8 mouse cellular contexts compared by ENCODE assay signal in the genomic region with DNA sequence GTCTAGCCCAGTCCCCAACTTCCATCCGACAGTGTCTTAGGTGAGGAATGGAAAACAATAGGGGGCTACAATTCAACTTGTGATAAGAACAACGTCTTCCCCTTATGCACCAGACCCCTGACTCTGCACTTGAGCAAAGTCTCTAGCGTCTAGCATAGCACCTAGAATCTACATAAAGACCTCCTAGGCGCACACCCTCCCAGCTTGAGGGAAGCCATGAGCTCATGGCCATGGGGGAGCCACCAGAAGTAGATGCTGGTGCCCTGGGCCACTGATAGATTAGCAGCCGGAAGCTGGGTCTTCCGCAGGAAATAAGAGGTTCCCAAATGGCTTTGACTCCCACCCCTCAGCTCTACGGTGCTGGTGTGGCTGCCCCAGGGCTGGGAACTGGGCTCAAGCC. TPM values are rescaled to one million over a fixed set of nuclear protein-coding genes. Genes with fewer than 3 reads are reported as not detected.
A peak's percentile ranks its signal among the peaks of the same experiment; 100 is the strongest.
DNase-seq lines count a peak whose midpoint lies in the region; ATAC-seq and TF ChIP-seq lines count a peak whose summit lies in the region.

No protein-coding gene starts in this region.

- peaks cover 12% of the 10 kb centered on the region for H3K36me3 ChIP-seq in limb, embryonic 15.5 days
- H3K36me3 ChIP-seq in stomach, embryonic 14.5 days (ENCODE audit: control insufficient read depth, insufficient read depth, low read length), result no peaks in the 10 kb centered on the region

- H3K4me3 ChIP-seq in cerebellum, adult 2 months (replicated peaks; ENCODE audit: insufficient read depth, low read depth, low read length), result peak overlapping the region; percentile 86
- peak overlapping the region; percentile 97 for H3K4me3 ChIP-seq in limb, embryonic 15.5 days
- H3K4me3 ChIP-seq in stomach, embryonic 14.5 days (ENCODE audit: low read depth, low read length), result peak overlapping the region; percentile 89

- no peak for TF ChIP-seq POLR2A in cerebellum, adult 2 months (IDR thresholded peaks at IDR 0.05; ENCODE audit: borderline replicate concordance, insufficient read depth, low read length)

- H3K4me2 ChIP-seq in limb, embryonic 15.5 days, result peak overlapping the region; percentile 72
- H3K4me2 ChIP-seq in stomach, embryonic 14.5 days (replicated peaks; ENCODE audit: low read depth, low read length), result peak overlapping the region; percentile 83

- H3K4me1 ChIP-seq in cerebellum, adult 2 months (ENCODE audit: control insufficient read depth, insufficient read depth, low read length), result peaks cover 19% of the 10 kb centered on the region
- H3K4me1 ChIP-seq in limb, embryonic 15.5 days, result peaks cover 45% of the 10 kb centered on the region
- H3K4me1 ChIP-seq in stomach, embryonic 14.5 days (ENCODE audit: control insufficient read depth, insufficient read depth, low read length), result peaks cover 13% of the 10 kb centered on the region; the same call in 1 of the 2 replicates

- H3K27ac ChIP-seq in cerebellum, adult 2 months (ENCODE audit: insufficient read depth, low read length), result no peak overlapping the region; the same call in 1 of the 2 replicates
- no peak overlapping the region for H3K27ac ChIP-seq in limb, embryonic 15.5 days
- no peak overlapping the region for H3K27ac ChIP-seq in stomach, embryonic 14.5 days (ENCODE audit: low read length)

- no peak for DNase-seq in cerebellum, adult 2 months
- DNase-seq in cerebellum, adult 18-20 months, result no peak
- DNase-seq in thymus, postnatal 25 days, result peak; percentile 24
- no peak for DNase-seq in thymus, adult 18-20 months
- no peak for DNase-seq in frontal cortex, postnatal 25 days (ENCODE audit: low spot score in 2 of 2)
- DNase-seq in c-Kit-positive CD71-positive TER-119-positive erythroid progenitor cells, embryonic 14.5 days (ENCODE audit: low spot score), result no peak

- 29% methylated on average over 7 of the region's 7 CpGs for WGBS in cerebellum, adult 2 months
- 32% methylated on average over 7 of the region's 7 CpGs for WGBS in limb, embryonic 15.5 days
- 28% methylated on average over 7 of the region's 7 CpGs for WGBS in stomach, embryonic 14.5 days

- TF ChIP-seq CTCF in cerebellum, adult 2 months (IDR thresholded peaks at IDR 0.05; ENCODE audit: borderline replicate concordance, insufficient read depth, low read depth, low read length), result no peak

- no peaks in the 10 kb centered on the region for H3K9me3 ChIP-seq in limb, embryonic 15.5 days
- H3K9me3 ChIP-seq in stomach, embryonic 14.5 days (ENCODE audit: control insufficient read depth, low read depth, low read length), result no peaks in the 10 kb centered on the region

- H3K9ac ChIP-seq in limb, embryonic 15.5 days, result peak overlapping the region; percentile 91
- peak overlapping the region; percentile 84 for H3K9ac ChIP-seq in stomach, embryonic 14.5 days (replicated peaks; ENCODE audit: low read depth, low read length)

- no peak for ATAC-seq in limb, embryonic 15.5 days (ENCODE audit: insufficient number of reproducible peaks, low FRiP score, low TSS enrichment, low read depth)
- no peak for ATAC-seq in stomach, embryonic 14.5 days (ENCODE audit: insufficient number of reproducible peaks, insufficient read depth, low FRiP score, low read depth)

- H3K27me3 ChIP-seq in cerebellum, adult 2 months (ENCODE audit: control insufficient read depth, insufficient read depth, low read length), result no peaks in the 10 kb centered on the region
- H3K27me3 ChIP-seq in limb, embryonic 15.5 days, result no peaks in the 10 kb centered on the region
- no peaks in the 10 kb centered on the region for H3K27me3 ChIP-seq in stomach, embryonic 14.5 days (ENCODE audit: control insufficient read depth, insufficient read depth, low read length)

RNA-seq across cellular contexts. Expression of a gene that starts 0.8 kb away (rescaled TPM):
- polyA plus RNA-seq in cerebellum, adult 2 months (2012; rRNA removed), result 194 and 198 TPM in 2 replicates
- 37.3 and 41.0 TPM in 2 replicates for polyA plus RNA-seq in limb, embryonic 15.5 days (2015; fragmentation: Nextera tagmentation; extraction: Ambion mirVana)
- polyA plus RNA-seq in stomach, embryonic 14.5 days (2014; fragmentation: Nextera tagmentation; extraction: Ambion mirVana), result 36.0 and 37.1 TPM in 2 replicates

RNA-seq across cellular contexts. Expression of a gene that starts 22.7 kb away (rescaled TPM):
- 3.1 and 3.4 TPM in 2 replicates for polyA plus RNA-seq in cerebellum, adult 2 months (2012; rRNA removed)
- 958 and 1,066 TPM in 2 replicates for polyA plus RNA-seq in limb, embryonic 15.5 days (2015; fragmentation: Nextera tagmentation; extraction: Ambion mirVana)
- polyA plus RNA-seq in stomach, embryonic 14.5 days (2014; fragmentation: Nextera tagmentation; extraction: Ambion mirVana), result 633 and 721 TPM in 2 replicates

RNA-seq across cellular contexts. Expression of a gene that starts 26.5 kb away (rescaled TPM):
- polyA plus RNA-seq in cerebellum, adult 2 months (2012; rRNA removed), result 320 and 325 TPM in 2 replicates
- polyA plus RNA-seq in limb, embryonic 15.5 days (2015; fragmentation: Nextera tagmentation; extraction: Ambion mirVana), result 333 and 348 TPM in 2 replicates
- polyA plus RNA-seq in stomach, embryonic 14.5 days (2014; fragmentation: Nextera tagmentation; extraction: Ambion mirVana), result 388 and 401 TPM in 2 replicates

Comparison
In these comparisons a context has a peak if more than half of its experiments do, and no peak if none do; other contexts are left out.
1. RNA of a gene that starts 22.7 kb away (polyA plus RNA-seq): 958 to 1,066 TPM in limb, embryonic 15.5 days and 633 to 721 TPM in stomach, embryonic 14.5 days; 3.1 to 3.4 TPM in cerebellum, adult 2 months; every median in the first group is over 100 times any median in the second.
2. Peak in every context shown above with its lines, with median percentiles within 50 percentile points of each other: H3K4me3 ChIP-seq.